Mouse (Mus musculus): Measurements from ENCODE around the gene Impdh1.

DNA sequence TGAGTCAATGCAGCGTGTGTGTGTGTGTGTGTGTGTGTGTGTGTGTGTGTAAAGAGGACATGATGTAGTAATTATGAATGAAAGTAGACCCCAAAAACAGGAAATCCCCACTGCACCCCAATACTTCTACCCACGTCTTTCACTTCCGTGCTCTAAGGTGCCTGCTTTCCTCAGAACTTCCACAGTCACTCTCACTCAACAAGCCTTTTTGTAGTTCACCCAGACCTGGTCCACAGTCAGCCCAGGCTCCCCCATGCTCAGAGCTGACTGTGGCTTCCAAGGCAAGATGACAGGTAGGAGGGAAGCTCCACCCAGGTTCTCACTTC, 48.3 kb upstream of the Impdh1 start:
- TF ChIP-seq CTCF (IDR thresholded peaks at IDR 0.05; ENCODE audit: extremely low read depth, insufficient read length, insufficient replicate concordance, low read depth, low read length) (no peak), POLR2A (IDR thresholded peaks at IDR 0.05; ENCODE audit: low read depth, low read length) (no peak)

Data from small intestine, adult 2 months (tissue).